Mouse (Mus musculus) adrenal gland, postnatal 25 days (tissue): ENCODE measurements around the gene Mrpl43. TPM values are rescaled to one million over a fixed set of nuclear protein-coding genes. Genes with fewer than 3 reads are reported as not detected.

Source experiments
- DNase-seq: peaks from one replicate; pipeline ENCODE4 v3.0.0; 2021; ENCODE audit warnings: mixed read lengths
- total RNA-seq: library from RNA; stranded (reverse); gene quantifications from 2 replicates; pipeline ENCODE4 v1.2.3, GENCODE M21; 2021

The Mrpl43 gene
- total RNA-seq, 1 experiment from 2014 or later: 53.7 TPM

GRCm38 (mm10) chr19:45029571-45029970, 23.3 kb upstream of the Mrpl43 start:
- DNase-seq: no peak

GRCm38 (mm10) chr19:45028746-45029145, 22.5 kb upstream of the Mrpl43 start:
- DNase-seq: no peak

GRCm38 (mm10) chr19:45027848-45028247, 21.6 kb upstream of the Mrpl43 start:
- DNase-seq: no peak

- no peak for DNase-seq
Observed at GRCm38 (mm10) chr19:45026958-45027670, 20.9 kb upstream of the Mrpl43 start.

DNA sequence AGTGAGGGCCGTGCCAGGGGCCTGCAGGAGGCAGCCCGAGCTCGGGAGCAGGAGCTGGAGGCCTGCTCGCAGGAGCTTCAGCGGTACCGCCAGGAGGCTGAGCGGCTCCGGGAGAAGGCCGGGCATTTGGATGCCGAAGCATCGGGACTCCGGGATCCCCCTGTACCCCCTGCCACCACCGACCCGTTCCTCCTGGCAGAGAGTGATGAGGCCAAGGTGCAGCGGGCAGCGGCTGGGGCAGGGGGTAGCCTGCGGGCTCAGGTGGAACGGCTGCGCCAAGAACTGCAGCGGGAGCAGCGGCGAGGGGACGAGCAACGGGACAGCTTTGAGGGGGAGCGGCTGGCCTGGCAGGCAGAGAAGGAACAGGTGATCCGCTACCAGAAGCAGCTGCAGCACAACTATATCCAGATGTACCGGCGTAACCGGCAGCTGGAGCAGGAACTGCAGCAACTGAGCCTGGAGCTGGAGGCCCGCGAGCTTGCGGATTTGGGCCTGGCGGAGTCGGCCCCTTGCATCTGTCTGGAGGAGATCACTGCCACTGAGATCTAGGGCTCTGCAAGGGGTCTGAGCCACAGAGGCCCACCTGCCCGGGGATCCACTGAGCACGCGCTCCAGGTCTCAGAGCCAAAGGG, 19.8 kb upstream of the Mrpl43 start:
- DNase-seq: no peak

GRCm38 (mm10) chr19:45024775-45025174, 18.5 kb upstream of the Mrpl43 start:
- no peak for DNase-seq

DNA sequence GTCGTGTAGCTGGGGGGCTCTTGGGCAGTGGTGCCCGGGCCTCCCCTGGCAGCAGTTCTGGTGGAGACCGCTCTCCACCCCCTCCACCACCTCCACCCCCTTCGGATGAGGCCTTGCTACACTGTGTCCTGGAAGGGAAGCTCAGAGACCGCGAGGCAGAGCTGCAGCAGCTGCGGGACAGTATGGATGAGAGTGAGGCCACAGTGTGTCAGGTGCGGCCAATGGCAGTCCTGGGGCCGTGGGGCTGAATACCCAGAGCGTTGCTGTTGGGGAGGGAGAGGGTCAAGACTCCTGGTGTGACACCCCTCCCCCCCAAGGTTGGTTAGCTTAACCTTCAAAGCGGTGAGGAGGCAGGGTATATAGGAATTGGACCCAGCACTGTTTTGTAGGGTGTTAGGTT, 17.8 kb upstream of the Mrpl43 start:
- DNase-seq: no peak

GRCm38 (mm10) chr19:45021362-45021761, 15.1 kb upstream of the Mrpl43 start:
- DNase-seq: no peak

- DNase-seq: peak; percentile 72
Observed at GRCm38 (mm10) chr19:45020348-45020747, 14.1 kb upstream of the Mrpl43 start.

GRCm38 (mm10) chr19:45018351-45018831, 12.1 kb upstream of the Mrpl43 start:
- DNase-seq: no peak

- DNase-seq: peak; percentile 93
Observed at GRCm38 (mm10) chr19:45017909-45018308, 11.7 kb upstream of the Mrpl43 start.

GRCm38 (mm10) chr19:45017216-45017771, 11.1 kb upstream of the Mrpl43 start:
- peak; percentile 82 for DNase-seq

DNA sequence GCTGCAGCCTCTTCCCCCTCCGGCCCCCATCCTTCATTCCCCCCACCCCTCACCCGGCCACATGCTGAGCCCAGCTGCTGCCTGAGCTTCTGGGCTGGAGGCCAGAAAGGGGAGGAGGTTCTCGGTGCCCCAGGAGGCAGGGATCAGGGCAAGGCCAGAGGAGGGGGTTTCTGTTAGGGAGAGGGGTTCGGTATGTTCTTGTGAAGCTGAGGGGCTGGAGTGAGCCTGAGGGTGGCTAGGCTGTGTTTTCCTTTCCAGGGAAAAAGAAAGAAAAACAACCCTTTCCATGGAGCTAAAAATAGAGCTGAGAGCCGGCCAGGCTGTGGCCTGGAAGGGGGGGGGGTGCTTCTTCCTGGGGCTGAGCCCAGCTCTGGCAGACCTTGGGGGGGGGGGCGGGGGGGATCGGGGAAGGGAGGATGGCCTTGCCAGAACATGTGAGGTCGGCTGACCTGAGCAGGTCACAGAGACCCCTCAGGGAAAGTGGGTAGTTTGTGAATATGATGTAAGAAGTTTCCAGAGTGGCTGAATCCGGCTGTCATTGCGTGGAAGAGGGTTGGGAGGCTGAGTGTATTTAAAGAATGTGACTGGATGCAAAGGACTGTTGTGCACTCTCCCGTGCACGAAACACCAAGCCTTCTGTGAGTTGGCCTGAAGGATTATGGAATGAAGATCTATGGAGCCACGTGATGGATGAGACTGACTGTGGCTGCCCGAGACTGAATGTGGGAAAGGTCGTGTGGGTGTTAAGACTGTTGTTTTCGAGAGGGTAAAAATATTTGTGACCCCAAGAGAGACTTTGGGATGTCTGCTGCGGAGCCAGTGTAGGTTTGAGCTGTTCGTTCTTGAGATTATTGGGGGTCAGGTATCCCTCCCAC, 10.3 kb upstream of the Mrpl43 start:
- DNase-seq: peak; percentile 82

- peak; percentile 75 for DNase-seq
Observed at GRCm38 (mm10) chr19:45015518-45016281, 9.5 kb upstream of the Mrpl43 start.

GRCm38 (mm10) chr19:45014981-45015402, 8.8 kb upstream of the Mrpl43 start:
- peak; percentile 79 for DNase-seq

DNA sequence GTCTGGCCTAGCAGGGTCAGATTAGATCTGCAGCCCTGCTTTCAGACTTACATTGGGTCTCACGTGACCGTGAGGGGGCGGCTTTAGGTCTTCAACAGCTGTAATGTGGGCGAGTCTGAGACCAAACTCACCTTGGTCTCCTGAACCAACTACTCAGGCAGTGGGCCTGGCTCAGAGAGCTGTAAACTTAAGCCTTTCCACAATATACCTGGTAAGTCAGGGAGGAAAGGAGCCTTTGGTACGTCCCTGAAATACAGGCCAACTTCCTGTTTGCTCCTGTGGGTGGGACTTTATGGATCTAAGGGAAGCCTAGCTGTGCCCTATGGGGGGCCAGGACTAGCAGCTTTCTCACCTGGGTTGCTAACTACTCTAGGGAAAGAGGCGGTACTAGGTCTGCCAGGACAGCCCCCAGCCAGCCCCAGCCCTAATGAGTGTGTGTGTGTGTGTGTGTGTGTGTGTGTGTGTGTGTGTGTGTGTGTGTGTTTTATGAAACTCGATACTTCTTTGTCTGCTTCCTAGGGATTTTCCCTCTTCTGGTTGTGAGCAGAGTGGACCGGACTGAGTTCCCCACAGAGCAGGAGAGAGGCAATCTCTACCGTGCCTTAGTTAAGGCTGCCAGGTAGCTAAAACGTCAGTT, 8.2 kb upstream of the Mrpl43 start, which contains the start of gene Lzts2:
Gene Lzts2 (plus strand): TSS at position 80 of the 637 bp plus-strand sequence.
- DNase-seq: no peak

- no peak for DNase-seq
Observed at GRCm38 (mm10) chr19:45013581-45014225, 7.5 kb upstream of the Mrpl43 start.

- no peak for DNase-seq
Observed at GRCm38 (mm10) chr19:45012636-45013035, 6.4 kb upstream of the Mrpl43 start.

DNA sequence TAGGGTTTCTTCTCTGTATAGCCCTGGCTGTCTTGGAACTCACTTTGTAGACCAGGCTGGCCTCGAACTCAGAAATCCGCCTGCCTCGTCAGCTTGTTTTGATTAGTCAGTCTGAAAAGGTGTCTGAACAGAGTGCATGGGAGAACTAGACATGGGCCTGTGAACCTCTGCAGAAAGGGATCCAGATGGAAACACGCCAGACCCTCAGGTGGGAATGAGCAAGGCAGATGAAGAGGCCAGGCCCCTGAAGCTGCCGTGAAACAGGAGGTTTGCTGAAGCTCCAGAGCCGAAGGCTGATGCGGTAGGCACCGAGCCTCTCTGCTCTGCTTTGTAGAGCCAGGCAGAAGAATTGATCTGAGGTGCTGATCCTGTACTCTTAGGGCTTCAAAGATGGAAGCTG, 6.0 kb upstream of the Mrpl43 start:
- no peak for DNase-seq

DNA sequence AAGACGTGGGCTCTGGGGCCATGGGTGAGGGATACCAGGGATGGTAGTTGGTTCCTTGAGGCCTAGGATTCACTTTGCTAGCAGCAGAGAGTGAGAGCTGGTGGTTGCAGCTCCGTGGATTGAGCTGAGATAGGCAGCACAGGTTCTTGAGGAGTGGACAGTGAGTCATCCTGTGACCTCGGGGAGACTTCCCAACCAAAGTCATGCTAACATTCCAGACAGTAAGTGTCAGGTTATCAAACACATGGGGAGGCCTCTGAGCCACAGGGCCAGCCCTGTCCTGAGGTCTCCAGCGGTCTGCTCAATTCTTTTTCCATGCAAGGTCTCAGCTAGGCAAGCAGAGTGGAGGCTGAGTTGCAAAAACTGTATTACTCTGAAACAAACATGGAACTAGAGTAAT, 4.4 kb upstream of the Mrpl43 start:
- no peak for DNase-seq
